Mouse (Mus musculus): ENCODE measurements around the gene Il17rd. TPM values are rescaled to one million over a fixed set of nuclear protein-coding genes. Genes with fewer than 3 reads are reported as not detected.

The Il17rd gene
- polyA plus RNA-seq, 1 experiment, result 1.2 TPM

- H3K27ac ChIP-seq (ENCODE audit: insufficient read depth, low read length), result no peak overlapping the region
- 43% methylated on average over 7 of the region's 7 CpGs for WGBS
- TF ChIP-seq CTCF (IDR thresholded peaks at IDR 0.05; ENCODE audit: borderline replicate concordance, insufficient read depth, low read depth, low read length) (no peak), POLR2A (IDR thresholded peaks at IDR 0.05; ENCODE audit: borderline replicate concordance, insufficient read depth, low read length) (no peak)
- 0 out of 2 replicates have a peak, but pooled peaks cover 3% of the 10 kb centered on the region for H3K4me1 ChIP-seq (ENCODE audit: control insufficient read depth, insufficient read depth, low read length)
- no peaks in the 10 kb centered on the region for H3K27me3 ChIP-seq (ENCODE audit: control insufficient read depth, insufficient read depth, low read length)
- H3K4me3 ChIP-seq (replicated peaks; ENCODE audit: insufficient read depth, low read depth, low read length), result no peak overlapping the region
- DNase-seq, result no peak
Observed at GRCm38 (mm10) chr14:27101735-27102134, 63.0 kb downstream of the Il17rd start.

- TF ChIP-seq POLR2A (IDR thresholded peaks at IDR 0.05; ENCODE audit: borderline replicate concordance, insufficient read depth, low read length) (no peak), CTCF (IDR thresholded peaks at IDR 0.05; ENCODE audit: borderline replicate concordance, insufficient read depth, low read depth, low read length) (no peak)
- no peaks in the 10 kb centered on the region for H3K27me3 ChIP-seq (ENCODE audit: control insufficient read depth, insufficient read depth, low read length)
- WGBS, result 56% methylated on average over 6 of the region's 6 CpGs
- no peak for DNase-seq
- H3K4me3 ChIP-seq (replicated peaks; ENCODE audit: insufficient read depth, low read depth, low read length), result no peak overlapping the region
- H3K4me1 ChIP-seq (ENCODE audit: control insufficient read depth, insufficient read depth, low read length), result 0 out of 2 replicates have a peak, but pooled peaks cover 3% of the 10 kb centered on the region
- no peak overlapping the region for H3K27ac ChIP-seq (ENCODE audit: insufficient read depth, low read length)
Observed at GRCm38 (mm10) chr14:27102720-27103119, 64.0 kb downstream of the Il17rd start.

GRCm38 (mm10) chr14:27105731-27106457 lies 67.2 kb downstream of the Il17rd start:
- peaks cover 7% of the 10 kb centered on the region for H3K4me1 ChIP-seq (ENCODE audit: control insufficient read depth, insufficient read depth, low read length)
- TF ChIP-seq CTCF (IDR thresholded peaks at IDR 0.05; ENCODE audit: borderline replicate concordance, insufficient read depth, low read depth, low read length) (no peak), POLR2A (IDR thresholded peaks at IDR 0.05; ENCODE audit: borderline replicate concordance, insufficient read depth, low read length) (no peak)
- DNase-seq, result no peak
- H3K4me3 ChIP-seq (replicated peaks; ENCODE audit: insufficient read depth, low read depth, low read length), result no peak overlapping the region
- WGBS, result 51% methylated on average over 12 of the region's 12 CpGs
- no peak overlapping the region for H3K27ac ChIP-seq (ENCODE audit: insufficient read depth, low read length)
- no peaks in the 10 kb centered on the region for H3K27me3 ChIP-seq (ENCODE audit: control insufficient read depth, insufficient read depth, low read length)

GRCm38 (mm10) chr14:27108748-27109504 lies 70.2 kb downstream of the Il17rd start:
- no peak overlapping the region for H3K4me3 ChIP-seq (replicated peaks; ENCODE audit: insufficient read depth, low read depth, low read length)
- H3K4me1 ChIP-seq (ENCODE audit: control insufficient read depth, insufficient read depth, low read length), result peaks cover 7% of the 10 kb centered on the region
- WGBS, result 60% methylated on average over 6 of the region's 6 CpGs
- no peak overlapping the region for H3K27ac ChIP-seq (ENCODE audit: insufficient read depth, low read length)
- DNase-seq, result peak; percentile 27 to 56
- peak; percentile 12; the same call in 1 of the 2 replicates for TF ChIP-seq CTCF (IDR thresholded peaks at IDR 0.05; ENCODE audit: borderline replicate concordance, insufficient read depth, low read depth, low read length)
- TF ChIP-seq POLR2A (IDR thresholded peaks at IDR 0.05; ENCODE audit: borderline replicate concordance, insufficient read depth, low read length), result no peak
- no peaks in the 10 kb centered on the region for H3K27me3 ChIP-seq (ENCODE audit: control insufficient read depth, insufficient read depth, low read length)

GRCm38 (mm10) chr14:27114362-27115274 lies 75.9 kb downstream of the Il17rd start, which contains the start of gene Arhgef3:
Gene Arhgef3 (plus strand): TSS chr14:27114899.
- Histone ChIP-seq H3K4me1 (ENCODE audit: control insufficient read depth, insufficient read depth, low read length) (peaks cover 8% of the 10 kb centered on the region), H3K4me3 (replicated peaks; ENCODE audit: insufficient read depth, low read depth, low read length) (peak within 1 kb of the TSS; percentile 41), H3K27me3 (ENCODE audit: control insufficient read depth, insufficient read depth, low read length) (no peaks in the 10 kb centered on the region), H3K27ac (ENCODE audit: insufficient read depth, low read length) (no peak within 1 kb of the TSS)
- peak; percentile 12 to 28 for DNase-seq
- WGBS, result 2% methylated on average over 58 of the region's 58 CpGs
- TF ChIP-seq CTCF (IDR thresholded peaks at IDR 0.05; ENCODE audit: borderline replicate concordance, insufficient read depth, low read depth, low read length), result no peak
- no peak for TF ChIP-seq POLR2A (IDR thresholded peaks at IDR 0.05; ENCODE audit: borderline replicate concordance, insufficient read depth, low read length)

- 7% methylated on average over 11 of the region's 11 CpGs for WGBS
- DNase-seq, result no peak
- H3K4me3 ChIP-seq (replicated peaks; ENCODE audit: insufficient read depth, low read depth, low read length), result peak overlapping the region; percentile 18
- TF ChIP-seq CTCF (IDR thresholded peaks at IDR 0.05; ENCODE audit: borderline replicate concordance, insufficient read depth, low read depth, low read length) (no peak), POLR2A (IDR thresholded peaks at IDR 0.05; ENCODE audit: borderline replicate concordance, insufficient read depth, low read length) (no peak)
- H3K27ac ChIP-seq (ENCODE audit: insufficient read depth, low read length), result no peak overlapping the region
- no peaks in the 10 kb centered on the region for H3K27me3 ChIP-seq (ENCODE audit: control insufficient read depth, insufficient read depth, low read length)
- peaks cover 8% of the 10 kb centered on the region for H3K4me1 ChIP-seq (ENCODE audit: control insufficient read depth, insufficient read depth, low read length)
Observed at GRCm38 (mm10) chr14:27115275-27115660, 76.5 kb downstream of the Il17rd start.

- H3K4me1 ChIP-seq (ENCODE audit: control insufficient read depth, insufficient read depth, low read length), result peaks cover 8% of the 10 kb centered on the region
- WGBS, result 31% methylated on average over 6 of the region's 6 CpGs
- no peak for DNase-seq
- no peak overlapping the region for H3K27ac ChIP-seq (ENCODE audit: insufficient read depth, low read length)
- no peak overlapping the region for H3K4me3 ChIP-seq (replicated peaks; ENCODE audit: insufficient read depth, low read depth, low read length)
- no peak for TF ChIP-seq CTCF (IDR thresholded peaks at IDR 0.05; ENCODE audit: borderline replicate concordance, insufficient read depth, low read depth, low read length)
- TF ChIP-seq POLR2A (IDR thresholded peaks at IDR 0.05; ENCODE audit: borderline replicate concordance, insufficient read depth, low read length), result no peak
- no peaks in the 10 kb centered on the region for H3K27me3 ChIP-seq (ENCODE audit: control insufficient read depth, insufficient read depth, low read length)
Observed at GRCm38 (mm10) chr14:27115991-27116390, 77.2 kb downstream of the Il17rd start.

Data from cerebellum, adult 2 months (tissue).